Mouse (Mus musculus) right cerebral cortex, postnatal 36 days (tissue): ENCODE data around the gene Fabp7.

ENCODE experiments used
- DNase-seq, 2 experiments: peaks; one replicate each; pipeline ENCODE4 v3.0.0; 2022; ENCODE audit warnings: low spot score in 2 of 2, mixed read lengths in 1 of 2

Gene Fabp7

DNA sequence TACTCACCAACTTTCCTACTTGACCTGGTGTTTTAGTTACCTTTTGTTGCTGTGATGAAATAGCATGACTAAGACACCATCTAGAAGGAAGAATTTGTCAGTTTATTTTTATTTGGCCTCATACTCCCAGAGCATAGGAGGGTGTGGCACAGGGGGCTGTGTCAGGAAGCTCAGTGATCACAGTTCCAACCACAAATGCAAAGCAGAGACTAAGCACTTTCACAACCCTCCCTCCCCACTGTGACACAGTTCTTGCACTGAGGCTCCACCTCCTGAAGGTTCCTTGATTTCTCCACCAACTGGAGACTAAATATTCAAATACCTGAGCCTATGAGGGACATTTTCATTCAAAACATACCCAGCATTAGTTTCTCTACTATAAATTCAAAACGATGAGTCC is 14.8 kb downstream of the Fabp7 start:
- DNase-seq = no peak

DNA sequence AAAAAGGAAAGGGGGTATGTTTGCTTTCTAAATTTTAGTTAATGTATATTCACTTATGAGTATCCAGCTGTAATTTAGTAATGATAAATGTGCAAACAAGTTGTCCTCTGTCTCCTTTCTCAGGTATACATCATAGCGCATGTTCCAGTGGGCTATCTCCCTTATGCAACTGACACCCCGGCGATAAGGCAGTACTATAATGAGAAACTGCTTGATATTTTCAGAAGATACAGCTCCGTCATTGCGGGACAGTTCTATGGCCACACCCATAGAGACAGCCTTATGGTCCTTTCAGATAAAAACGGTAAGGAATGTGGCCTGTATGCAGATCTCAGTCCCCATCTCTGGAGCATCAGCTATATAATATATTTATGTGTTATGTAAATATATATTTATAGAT is 23.1 kb downstream of the Fabp7 start:
- no peak for DNase-seq

DNA sequence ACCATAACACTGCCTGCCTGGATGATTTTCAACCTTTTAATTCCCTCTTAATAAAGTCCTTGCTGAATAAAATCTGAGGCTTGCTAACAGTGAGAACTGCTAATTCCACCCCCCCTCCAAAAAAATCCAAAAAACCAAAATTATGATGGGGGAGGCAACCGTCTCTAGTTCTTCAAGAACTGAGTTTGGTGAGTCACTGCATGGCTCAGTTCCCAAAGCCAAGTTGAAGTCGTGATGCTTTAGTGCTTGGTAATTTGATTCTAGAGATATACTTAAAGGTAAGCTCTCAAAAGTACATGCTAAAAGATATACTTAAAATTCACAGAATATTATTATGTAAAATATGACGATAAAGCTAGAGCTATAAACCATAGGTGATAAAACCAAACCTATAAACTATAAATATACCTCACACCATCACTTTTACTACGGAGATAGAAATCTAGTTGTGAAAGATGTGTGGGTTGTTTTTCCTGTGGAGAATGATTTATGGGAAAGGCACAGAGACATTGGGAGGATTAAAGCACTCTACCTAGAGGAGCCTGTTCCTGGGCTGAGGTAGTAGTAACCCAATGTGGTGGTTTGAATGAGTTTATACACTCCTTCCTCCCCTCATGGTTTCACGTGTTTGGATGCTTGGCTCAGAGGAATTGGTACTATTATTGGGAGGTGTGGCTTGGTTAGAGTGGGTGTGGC is 27.6 kb downstream of the Fabp7 start:
- peak; percentile 28 to 47 for DNase-seq

DNA sequence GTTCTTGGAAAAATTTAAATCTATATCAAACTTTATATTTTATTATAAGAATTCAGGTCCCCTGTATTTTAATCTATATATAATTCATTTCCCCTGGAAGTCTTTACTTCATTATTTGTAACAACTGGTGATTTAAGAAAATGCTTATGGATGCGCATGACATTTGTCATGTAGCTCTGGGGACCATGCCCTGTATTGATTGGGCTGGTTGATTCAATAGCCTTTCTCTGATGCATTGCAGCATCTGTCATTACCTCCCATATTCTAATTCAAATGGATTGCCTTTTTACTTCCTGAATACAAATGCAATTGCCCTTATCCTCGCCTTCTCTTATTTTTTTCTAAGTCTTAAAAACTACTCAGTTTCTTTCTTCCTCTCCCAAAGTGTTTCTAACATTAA is 29.6 kb downstream of the Fabp7 start:
- no peak for DNase-seq

DNA sequence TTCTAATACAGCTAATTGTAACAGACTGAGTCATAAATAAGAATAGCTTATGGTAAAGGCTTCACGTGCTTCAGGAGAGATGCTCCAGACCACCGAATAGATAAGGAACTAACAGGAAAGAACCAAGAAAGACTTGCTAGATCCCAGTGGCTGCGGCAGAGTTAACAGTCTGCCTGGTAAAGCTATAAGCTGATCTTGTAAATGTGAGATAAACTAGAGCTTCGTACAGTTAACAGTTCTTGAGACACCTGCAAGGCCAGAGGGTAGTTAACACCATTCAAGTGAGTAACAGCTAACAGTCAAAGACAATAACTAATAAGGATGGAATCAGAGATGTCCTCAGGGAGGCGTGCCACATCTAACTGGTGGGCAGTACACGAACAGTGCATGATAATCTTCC is 31.2 kb downstream of the Fabp7 start:
- DNase-seq = no peak

DNA sequence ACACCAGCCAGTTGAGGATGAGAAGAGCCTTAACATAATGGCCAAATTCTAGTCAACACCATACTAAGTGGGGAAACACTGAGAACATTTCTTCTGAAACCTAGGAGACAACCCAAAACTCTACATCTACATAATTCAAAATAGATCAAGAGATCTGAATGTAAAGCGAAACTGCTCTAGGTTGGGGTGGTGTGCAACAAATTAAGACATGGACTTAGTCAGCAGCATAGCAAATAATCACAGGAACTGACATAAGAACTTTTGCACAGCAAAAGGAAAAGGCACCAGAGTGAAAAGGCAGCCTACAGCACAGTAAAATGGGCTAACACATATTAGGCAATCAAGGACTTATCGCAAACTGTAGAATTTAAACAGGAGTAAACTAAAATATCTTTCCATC is 34.5 kb downstream of the Fabp7 start:
- DNase-seq = no peak

DNA sequence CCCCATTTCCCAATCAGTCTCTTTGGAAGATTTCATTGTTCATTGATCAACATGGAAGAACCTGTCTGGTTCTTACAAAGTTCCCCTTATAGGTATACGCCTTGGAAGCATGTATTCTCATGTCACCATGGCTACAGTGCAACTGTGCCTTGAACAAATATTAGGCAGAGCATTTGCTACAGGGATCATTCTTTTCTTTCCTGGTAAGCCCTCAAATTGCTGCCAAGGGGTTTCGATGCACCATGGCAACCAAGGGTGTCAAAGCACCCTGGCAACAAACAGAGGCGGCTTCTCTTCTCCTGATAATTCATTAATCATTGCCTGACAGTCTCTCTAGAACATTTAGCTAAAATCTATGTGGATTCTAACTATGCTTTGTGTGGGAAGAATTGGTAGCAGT is 37.8 kb downstream of the Fabp7 start:
- DNase-seq = peak; percentile 14 to 25

DNA sequence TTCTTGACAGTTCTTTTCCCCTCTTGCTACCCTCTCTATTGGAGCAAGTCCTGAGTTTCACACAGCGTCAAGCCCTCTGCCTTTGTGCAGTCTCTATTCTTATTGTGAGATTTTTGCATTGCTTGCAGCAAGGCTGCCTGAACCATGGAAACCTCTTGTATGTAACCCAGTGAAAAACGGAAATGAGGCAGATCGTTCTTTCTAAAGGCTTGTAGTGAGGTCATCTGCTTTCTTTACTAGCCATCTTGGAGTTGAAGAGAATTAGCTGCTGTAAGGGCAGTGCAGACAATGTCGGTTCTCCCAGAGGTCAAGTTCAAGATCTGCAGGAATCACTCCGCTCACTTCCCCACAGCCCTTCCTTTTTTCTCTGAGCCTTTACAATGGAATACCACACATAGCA is 44.0 kb downstream of the Fabp7 start:
- no peak for DNase-seq

DNA sequence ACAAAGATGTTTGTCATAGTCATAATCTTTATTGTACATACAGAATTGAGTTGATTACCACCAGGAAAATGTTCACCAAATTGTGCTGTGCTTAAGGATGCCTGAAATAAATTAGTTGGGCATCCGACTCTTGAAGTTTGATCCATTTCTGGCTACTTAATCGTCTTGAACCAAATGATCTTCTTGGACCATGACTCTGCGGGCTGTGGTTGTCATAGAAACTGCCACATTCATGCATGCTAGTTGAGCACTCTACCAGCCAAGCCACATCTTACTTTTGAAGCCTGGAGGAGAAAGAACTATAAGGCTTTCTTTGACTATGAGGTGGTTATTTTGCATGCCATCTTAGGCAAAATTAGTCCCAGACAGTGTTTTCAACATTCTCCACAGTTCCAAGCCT is 44.9 kb downstream of the Fabp7 start:
- DNase-seq = no peak

DNA sequence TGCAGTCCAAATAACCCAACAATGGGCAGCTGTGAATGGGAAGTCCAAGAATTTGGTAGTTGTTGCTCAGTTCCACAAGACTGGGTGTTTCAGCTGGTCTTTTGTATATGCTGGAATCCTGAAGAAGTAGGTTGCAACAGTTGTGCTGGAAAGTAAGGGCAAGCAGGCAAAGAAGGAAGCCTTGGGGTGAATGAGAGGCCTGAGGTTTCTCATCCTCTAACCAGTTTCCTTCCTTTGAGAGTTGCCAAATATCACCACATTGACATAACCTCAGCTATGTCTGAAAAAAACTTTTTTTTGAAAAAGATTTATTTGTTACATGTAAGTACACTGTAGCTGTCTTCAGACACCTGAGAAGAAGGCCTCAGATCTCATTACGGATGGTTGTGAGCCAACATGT is 50.4 kb downstream of the Fabp7 start:
- DNase-seq = no peak

DNA sequence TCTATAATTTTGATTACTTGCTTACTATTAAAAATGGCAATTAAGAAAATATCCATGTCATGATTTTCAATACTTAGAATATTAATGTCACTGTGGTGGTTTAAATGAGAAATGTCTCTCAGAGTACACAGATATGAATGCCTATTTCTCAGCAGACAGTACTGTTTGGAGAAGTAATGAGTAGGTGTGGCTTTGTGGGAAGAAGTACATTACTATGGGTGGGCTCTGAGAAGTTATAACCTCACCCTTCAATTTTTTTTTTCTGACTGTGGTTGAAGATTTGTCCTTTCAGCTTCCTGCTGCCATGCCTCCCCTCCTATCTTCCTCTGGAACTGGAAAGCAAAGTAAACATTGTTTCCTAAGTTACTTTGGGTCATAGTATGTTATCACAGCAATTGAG is 51.3 kb downstream of the Fabp7 start:
- DNase-seq = no peak
